Mouse (Mus musculus) MEL (cell line): ENCODE data around the gene Cacna1g. TPM values are rescaled to one million over a fixed set of nuclear protein-coding genes. Genes with fewer than 3 reads are reported as not detected.

Experiments used
- DNase-seq: peaks from one replicate; pipeline ENCODE4 v3.0.0; 2011; ENCODE audit warnings: low read depth, low spot score
- H3K27ac ChIP-seq: 2 replicates; pipeline ENCODE4 v1.5.1; 2012; ENCODE audit warnings: low read depth, mild to moderate bottlenecking, control low read depth, low read length, moderate library complexity; ENCODE audit not compliant: control insufficient read depth
- H3K27me3 ChIP-seq, 2 experiments: fragments of 150-350 bp in 1 of 2; sonication (generic) in 1 of 2; 2 replicates each; pipeline ENCODE4 v1.6.1; 2012; ENCODE audit warnings: low read length in 2 of 2, mild to moderate bottlenecking in 2 of 2, improper control_type of control experiment in 1 of 2, moderate library complexity in 1 of 2; ENCODE audit not compliant: insufficient read depth in 2 of 2, control insufficient read depth in 1 of 2
- H3K36me3 ChIP-seq, 2 experiments: 2 replicates each; pipeline ENCODE4 v1.6.1; 2012 to 2014; ENCODE audit warnings: low read length in 2 of 2, improper control_type of control experiment in 1 of 2, inconsistent platforms in 1 of 2, mild to moderate bottlenecking in 1 of 2; ENCODE audit not compliant: insufficient read depth in 2 of 2, control insufficient read depth in 1 of 2
- H3K4me1 ChIP-seq, 2 experiments: fragments of 150-350 bp in 1 of 2; sonication (generic) in 1 of 2; 2 replicates each; pipeline ENCODE4 v1.6.1; 2012; ENCODE audit warnings: low read length in 2 of 2, improper control_type of control experiment in 1 of 2, mild to moderate bottlenecking in 1 of 2; ENCODE audit not compliant: insufficient read depth in 2 of 2, control insufficient read depth in 1 of 2
- H3K4me3 ChIP-seq, 2 experiments: fragments of 150-350 bp in 1 of 2; sonication (generic) in 1 of 2; 2 replicates each; pipeline ENCODE4 v1.5.1; 2012; ENCODE audit warnings: low read depth in 2 of 2, low read length in 2 of 2, mild to moderate bottlenecking in 2 of 2, moderate library complexity in 2 of 2, control low read depth in 1 of 2, improper control_type of control experiment in 1 of 2; ENCODE audit not compliant: control insufficient read depth in 1 of 2, insufficient read depth in 1 of 2
- H3K79me2 ChIP-seq: 2 replicates; pipeline ENCODE4 v1.6.1; 2012; ENCODE audit warnings: mild to moderate bottlenecking, low read length, moderate library complexity; ENCODE audit not compliant: control insufficient read depth, poor library complexity, insufficient read depth
- H3K9ac ChIP-seq: 2 replicates; pipeline ENCODE4 v1.6.1; 2012; ENCODE audit warnings: low read depth, mild to moderate bottlenecking, control low read depth, low read length, moderate library complexity; ENCODE audit not compliant: control insufficient read depth, poor library complexity, severe bottlenecking
- H3K9me3 ChIP-seq: fragments of 150-350 bp; sonication (generic); replicated peaks from 2 replicates; pipeline ENCODE4 v1.6.1; 2012; ENCODE audit warnings: mild to moderate bottlenecking, low read length, improper control_type of control experiment, moderate library complexity; ENCODE audit not compliant: insufficient read depth
- CHD2 ChIP-seq: IDR thresholded peaks from 2 replicates; pipeline ENCODE4 v1.6.1; 2011; ENCODE audit warnings: low read length, improper control_type of control experiment
- E2F4 ChIP-seq: IDR thresholded peaks from 2 replicates; pipeline ENCODE4 v1.6.1; 2011; ENCODE audit warnings: low read depth, low read length, improper control_type of control experiment, borderline replicate concordance
- ELF1 ChIP-seq: IDR thresholded peaks from 2 replicates; pipeline ENCODE4 v1.6.1; 2014; ENCODE audit warnings: low read depth, mild to moderate bottlenecking, inconsistent platforms, low read length, improper control_type of control experiment, moderate library complexity
- EP300 ChIP-seq, 2 experiments: IDR thresholded peaks; 2 replicates each; pipeline ENCODE4 v1.6.1; 2011; ENCODE audit warnings: improper control_type of control experiment in 2 of 2, low read length in 2 of 2, low read depth in 1 of 2, mild to moderate bottlenecking in 1 of 2
- ETS1 ChIP-seq: IDR thresholded peaks from 2 replicates; pipeline ENCODE4 v1.6.1; 2012; ENCODE audit warnings: low read depth, mild to moderate bottlenecking, inconsistent platforms, low read length, improper control_type of control experiment, moderate library complexity
- GABPA ChIP-seq: IDR thresholded peaks from 2 replicates; pipeline ENCODE4 v1.6.1; 2012; ENCODE audit warnings: low read depth, mild to moderate bottlenecking, inconsistent platforms, low read length, improper control_type of control experiment, moderate library complexity
- HCFC1 ChIP-seq: IDR thresholded peaks from 2 replicates; pipeline ENCODE4 v1.6.1; 2012; ENCODE audit warnings: low read depth, mild to moderate bottlenecking, inconsistent platforms, low read length, improper control_type of control experiment, moderate library complexity
- KAT2A ChIP-seq: conservative IDR thresholded peaks from 2 replicates; pipeline ENCODE4 v1.6.1; 2012; ENCODE audit warnings: low read depth, low read length, improper control_type of control experiment, inconsistent platforms
- MAFK ChIP-seq: IDR thresholded peaks from 2 replicates; pipeline ENCODE4 v1.6.1; 2011; ENCODE audit warnings: low read depth, mild to moderate bottlenecking, low read length, improper control_type of control experiment, borderline replicate concordance
- MAX ChIP-seq: IDR thresholded peaks from 2 replicates; pipeline ENCODE4 v1.6.1; 2011; ENCODE audit warnings: low read length, improper control_type of control experiment
- MAZ ChIP-seq: IDR thresholded peaks from 2 replicates; pipeline ENCODE4 v1.6.1; 2012; ENCODE audit warnings: low read depth, mild to moderate bottlenecking, inconsistent platforms, low read length, improper control_type of control experiment
- MEF2A ChIP-seq: IDR thresholded peaks from 2 replicates; pipeline ENCODE4 v1.6.1; 2014; ENCODE audit warnings: low read depth, mild to moderate bottlenecking, inconsistent platforms, low read length, improper control_type of control experiment; ENCODE audit not compliant: poor library complexity, insufficient replicate concordance, severe bottlenecking; ENCODE audit errors: extremely low read depth
- MXI1 ChIP-seq: IDR thresholded peaks from 2 replicates; pipeline ENCODE4 v1.6.1; 2011; ENCODE audit warnings: mild to moderate bottlenecking, low read depth, low read length, improper control_type of control experiment
- MYB ChIP-seq: IDR thresholded peaks from 2 replicates; pipeline ENCODE4 v1.6.1; 2011; ENCODE audit warnings: mild to moderate bottlenecking, low read depth, low read length, improper control_type of control experiment
- MYC ChIP-seq: IDR thresholded peaks from 2 replicates; pipeline ENCODE4 v1.6.1; 2011; ENCODE audit warnings: low read depth, mild to moderate bottlenecking, low read length, improper control_type of control experiment, moderate library complexity
- POLR2AphosphoS5 ChIP-seq: IDR thresholded peaks from 2 replicates; pipeline ENCODE4 v1.6.1; 2012; ENCODE audit warnings: low read depth, borderline replicate concordance, mild to moderate bottlenecking, inconsistent platforms, low read length, moderate library complexity, mixed read lengths
- SIN3A ChIP-seq: IDR thresholded peaks from 2 replicates; pipeline ENCODE4 v1.6.1; 2012; ENCODE audit warnings: low read length, improper control_type of control experiment, inconsistent platforms
- SMC3 ChIP-seq: IDR thresholded peaks from 2 replicates; pipeline ENCODE4 v1.6.1; 2011; ENCODE audit warnings: low read depth, low read length, improper control_type of control experiment
- TAL1 ChIP-seq: IDR thresholded peaks from 2 replicates; pipeline ENCODE4 v1.6.1; 2012; ENCODE audit warnings: mild to moderate bottlenecking, inconsistent platforms, low read length, moderate library complexity, mixed read lengths
- TBP ChIP-seq: IDR thresholded peaks from 2 replicates; pipeline ENCODE4 v1.8.0; 2011; ENCODE audit warnings: low read depth, low read length, improper control_type of control experiment
- TCF12 ChIP-seq: IDR thresholded peaks from 2 replicates; pipeline ENCODE4 v1.6.1; 2014; ENCODE audit warnings: low read depth, mild to moderate bottlenecking, inconsistent platforms, low read length, improper control_type of control experiment, moderate library complexity
- UBTF ChIP-seq: IDR thresholded peaks from 2 replicates; pipeline ENCODE4 v1.6.1; 2012; ENCODE audit warnings: low read depth, mild to moderate bottlenecking, inconsistent platforms, low read length, improper control_type of control experiment, moderate library complexity, borderline replicate concordance; ENCODE audit not compliant: insufficient read depth
- USF1 ChIP-seq: IDR thresholded peaks from 2 replicates; pipeline ENCODE4 v1.6.1; 2014; ENCODE audit warnings: low read depth, mild to moderate bottlenecking, inconsistent platforms, low read length, improper control_type of control experiment, moderate library complexity
- ZC3H11A ChIP-seq: IDR thresholded peaks from 2 replicates; pipeline ENCODE4 v1.6.1; 2012; ENCODE audit warnings: low read depth, mild to moderate bottlenecking, inconsistent platforms, low read length, improper control_type of control experiment
- ZNF384 ChIP-seq: IDR thresholded peaks from 2 replicates; pipeline ENCODE4 v1.6.1; 2012; ENCODE audit warnings: low read depth, mild to moderate bottlenecking, inconsistent platforms, low read length, improper control_type of control experiment
- polyA plus RNA-seq, 2 experiments: library from polyadenylated mRNA; stranded (reverse) in 1 of 2; unstranded in 1 of 2; fragments of >175 nt in 1 of 2; fragments of >200 nt in 1 of 2; gene quantifications; 2 replicates each; pipeline versions ENCODE4 v1.2.1 to v1.2.4; 2012; ENCODE audit warnings: low replicate concordance in 2 of 2, low read depth in 1 of 2; ENCODE audit not compliant: insufficient read length in 2 of 2, insufficient read depth in 1 of 2, missing spikeins in 1 of 2
- total RNA-seq: library from RNA; depleted of rRNA; stranded (reverse); fragments of 300-350 nt; gene quantifications from 2 replicates; pipeline ENCODE4 v1.2.3, GENCODE M21; 2012

Cacna1g gene
- total and polyA plus RNA-seq, 3 experiments: 0.01 to 0.04 TPM; not detected in 1

DNA sequence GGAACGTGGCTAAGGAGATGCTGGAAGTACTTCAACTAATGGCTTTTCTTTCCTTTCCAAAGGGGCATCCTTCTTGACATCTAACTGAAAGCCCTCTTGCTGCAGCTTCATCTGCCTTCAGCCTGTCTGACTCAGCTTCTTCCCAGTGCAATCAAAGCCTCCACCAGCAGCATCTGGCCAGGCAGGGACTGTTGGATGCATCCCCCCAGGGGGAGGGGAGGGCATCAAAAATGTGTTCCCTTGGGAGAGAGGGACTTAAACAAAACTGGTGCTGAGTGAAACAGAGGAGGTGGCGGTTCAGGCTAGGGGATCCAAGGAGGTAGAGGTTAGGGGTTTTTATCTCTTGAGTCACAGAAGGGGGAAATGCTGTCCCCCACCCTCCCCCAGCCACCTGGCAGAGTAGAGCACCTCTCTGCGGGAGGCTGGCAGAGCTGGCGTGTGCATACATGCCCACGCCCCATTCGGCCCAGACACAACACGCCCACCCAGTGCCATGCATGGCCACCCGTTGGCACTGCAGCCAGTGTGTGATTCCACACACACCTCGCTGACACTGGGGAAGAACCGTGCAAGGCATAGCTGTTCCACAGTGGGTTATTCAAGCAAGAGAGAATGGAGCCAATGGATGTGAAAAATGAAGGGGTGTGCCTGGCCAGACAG is 18.7 kb downstream of the Cacna1g start:
- Histone ChIP-seq H3K9ac (no peak overlapping the region), H3K4me1 (peaks cover 0 to 3% of the 10 kb centered on the region in 2 experiments; a peak in 1 of 4 replicates)
- TF ChIP-seq HCFC1 (no peak), MAX (no peak), MYC (no peak), CHD2 (no peak), TBP (no peak), USF1 (no peak), MYB (no peak), ZNF384 (no peak), ELF1 (no peak)
- TF ChIP-seq, all 39 proteins: peak for 0
- no peak for DNase-seq
- Histone ChIP-seq H3K79me2 (no peaks in the 10 kb centered on the region), H3K9me3 (no peaks in the 10 kb centered on the region), H3K27ac (no peak overlapping the region), H3K4me3 (no peak overlapping the region), H3K27me3 (peaks cover 2 to 8% of the 10 kb centered on the region in 2 experiments), H3K36me3 (no peaks in the 10 kb centered on the region)

DNA sequence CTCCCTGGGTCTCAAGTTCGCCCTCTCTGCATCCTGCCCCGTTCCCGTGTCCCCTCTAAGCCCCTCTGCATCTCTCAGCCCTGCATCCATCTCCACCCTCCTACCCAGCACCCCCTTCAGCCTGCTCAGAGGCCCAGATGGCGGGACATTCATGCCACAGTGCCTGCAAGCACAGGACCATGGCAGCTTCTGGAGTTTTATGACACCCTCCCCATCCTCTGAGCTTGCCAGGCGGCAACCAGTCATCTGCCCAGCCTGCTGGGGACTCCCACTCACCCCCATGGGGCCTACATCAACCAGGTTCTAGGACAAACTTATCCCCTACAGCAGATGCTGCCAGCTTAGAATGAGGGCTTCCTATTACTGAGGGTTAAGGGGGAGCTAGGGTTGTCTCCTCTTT is 19.2 kb downstream of the Cacna1g start:
- no peaks in the 10 kb centered on the region for H3K36me3 ChIP-seq
- DNase-seq: no peak
- no peak overlapping the region for H3K4me3 ChIP-seq
- peaks cover 0 to 3% of the 10 kb centered on the region in 2 experiments; a peak in 1 of 4 replicates for H3K4me1 ChIP-seq
- TF ChIP-seq SMC3 (no peak), ZNF384 (no peak), E2F4 (no peak), POLR2AphosphoS5 (no peak), USF1 (no peak), MAFK (no peak), ETS1 (no peak), KAT2A (no peak), GABPA (no peak), SIN3A (no peak), TCF12 (no peak), EP300 (IDR thresholded peaks at IDR 0.05; ENCODE audit: low read depth in 1 of 2, low read length in 2 of 2) (no peak), ZC3H11A (no peak), MXI1 (no peak), MAX (no peak), TAL1 (no peak), UBTF (no peak), MYB (no peak), MEF2A (no peak), MAZ (no peak)
- no peaks in the 10 kb centered on the region for H3K79me2 ChIP-seq
- no peaks in the 10 kb centered on the region for H3K9me3 ChIP-seq
- H3K9ac ChIP-seq: no peak overlapping the region
- no peak overlapping the region for H3K27ac ChIP-seq
- peaks cover 2 to 8% of the 10 kb centered on the region in 2 experiments for H3K27me3 ChIP-seq
